Comparison of ENCODE assay signal across 17 mouse cellular contexts in genomic region chr14:54211755-54212154, GRCm38 (mm10).
"Had no signal": no experiment of that assay in that cellular context is flagged by ENCODE, and none has a peak within 500 bp of the region (broad histone marks: within the 10 kb centered on the region; RNA-seq: fewer than 3 reads in every experiment).

No protein-coding gene starts in this region.

- H3K4me1 ChIP-seq: limb, embryonic 12.5 days; limb, embryonic 15.5 days; midbrain, embryonic 15.5 days had no signal

- H3K27ac ChIP-seq: limb, embryonic 12.5 days; limb, embryonic 15.5 days; liver, embryonic 14.5 days; macrophage; midbrain, embryonic 12.5 days; midbrain, embryonic 15.5 days; neural tube, embryonic 13.5 days; stomach, postnatal 0 days had no signal

- DNase-seq: kidney, adult 9 months; kidney, postnatal 14 days; kidney, postnatal 4 days; left cerebral cortex, postnatal 4 days; liver, postnatal 0 days; lung, embryonic 14.5 days; retina, postnatal 1 day; right cerebral cortex, postnatal 25 days; spleen, adult 18-20 months had no signal

- H3K27me3 ChIP-seq: limb, embryonic 12.5 days; limb, embryonic 15.5 days; midbrain, embryonic 12.5 days; midbrain, embryonic 15.5 days had no signal

- H3K4me3 ChIP-seq: limb, embryonic 12.5 days; limb, embryonic 15.5 days; midbrain, embryonic 12.5 days; midbrain, embryonic 15.5 days; neural tube, embryonic 13.5 days had no signal

- H3K36me3 ChIP-seq: limb, embryonic 12.5 days; limb, embryonic 15.5 days; midbrain, embryonic 12.5 days; midbrain, embryonic 15.5 days; neural tube, embryonic 13.5 days had no signal
